Mouse (Mus musculus): ENCODE measurements around the gene Olfr622.

Olfr622 gene

GRCm38 (mm10) chr7:103642602-103643001, at the start of gene Olfr622:
Gene Olfr622, minus strand, starts transcription at chr7:103642702.
- no peak for DNase-seq (ENCODE audit: low spot score in 2 of 2)

DNA sequence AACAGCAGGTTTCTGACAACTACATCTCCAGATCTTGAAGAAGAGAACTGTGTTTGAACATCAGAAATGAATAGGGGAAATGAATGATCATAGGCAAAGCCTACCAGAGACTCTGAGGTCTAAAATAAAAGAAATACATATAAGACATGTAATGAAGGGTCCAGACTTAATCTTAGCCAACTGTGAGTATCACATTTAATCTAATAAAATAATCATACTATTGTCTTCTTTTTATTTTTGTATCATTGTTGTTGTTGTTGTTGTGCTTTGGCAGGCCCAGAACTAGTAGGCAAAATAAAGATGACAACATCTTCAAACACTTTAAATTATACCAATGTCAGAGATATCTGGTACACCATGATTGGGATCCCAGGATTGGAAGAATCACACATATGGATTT, 39.9 kb upstream of the Olfr622 start, which contains the start of gene Olfr625-ps1:
Gene Olfr625-ps1 (plus strand): TSS at position 301 of the 400 bp plus-strand sequence.
- no peak for DNase-seq (ENCODE audit: low spot score in 2 of 2)

- DNase-seq (ENCODE audit: low spot score in 2 of 2) = no peak
Observed at GRCm38 (mm10) chr7:103671091-103671490, 28.6 kb upstream of the Olfr622 start, which contains the start of gene Olfr624. Gene Olfr624, minus strand, starts transcription at chr7:103671191.

GRCm38 (mm10) chr7:103663598-103663997, 21.1 kb upstream of the Olfr622 start, which contains the start of gene Olfr623:
Gene Olfr623, minus strand, starts transcription at chr7:103663698.
- DNase-seq (ENCODE audit: low spot score in 2 of 2) = no peak

- DNase-seq (ENCODE audit: low spot score in 2 of 2) = no peak
Observed at GRCm38 (mm10) chr7:103644070-103644469, 1.6 kb upstream of the Olfr622 start.

- DNase-seq (ENCODE audit: low spot score in 2 of 2) = no peak
Observed at GRCm38 (mm10) chr7:103636795-103637194, 5.7 kb downstream of the Olfr622 start.

GRCm38 (mm10) chr7:103612434-103612833, 30.1 kb downstream of the Olfr622 start, which contains the start of gene Olfr620:
Gene Olfr620, minus strand, starts transcription at chr7:103612534.
- no peak for DNase-seq (ENCODE audit: low spot score in 2 of 2)

GRCm38 (mm10) chr7:103607425-103607824, 35.1 kb downstream of the Olfr622 start:
- no peak for DNase-seq (ENCODE audit: low spot score in 2 of 2)

- DNase-seq (ENCODE audit: low spot score in 2 of 2) = no peak
Observed at GRCm38 (mm10) chr7:103600275-103600674, 42.2 kb downstream of the Olfr622 start, which contains the start of gene Olfr619. Gene Olfr619, plus strand, starts transcription at chr7:103600575.

GRCm38 (mm10) chr7:103589803-103590202, 52.7 kb downstream of the Olfr622 start, which contains the start of gene Olfr618:
Gene Olfr618, plus strand, starts transcription at chr7:103590103.
- DNase-seq (ENCODE audit: low spot score in 2 of 2) = no peak

All from frontal cortex, postnatal 10 days (tissue).